Mouse (Mus musculus) monocyte, adult 2 months (primary cell): ENCODE measurements around the gene Slc38a9.
"Not testable (repeated sequence)": the region's sequence is repeated elsewhere in the genome, so short reads cannot be mapped to it uniquely, and the experiment has no call there.

Source experiments
- DNase-seq, 2 experiments: peaks; one replicate each; pipeline ENCODE4 v3.0.0; 2022; ENCODE audit warnings: low spot score in 2 of 2, low read depth in 1 of 2

Slc38a9 gene

GRCm38 (mm10) chr13:112683312-112683711, 22.8 kb downstream of the Slc38a9 start:
- no peak for DNase-seq

GRCm38 (mm10) chr13:112683970-112684369, 23.4 kb downstream of the Slc38a9 start:
- no peak for DNase-seq

GRCm38 (mm10) chr13:112686155-112686554, 25.6 kb downstream of the Slc38a9 start:
- DNase-seq: no peak

GRCm38 (mm10) chr13:112692870-112693553, 32.5 kb downstream of the Slc38a9 start:
- DNase-seq: no peak

GRCm38 (mm10) chr13:112695526-112696240, 35.1 kb downstream of the Slc38a9 start:
- DNase-seq: no peak

- DNase-seq: no peak
These were observed 40.7 kb downstream of the Slc38a9 start for GRCm38 (mm10) chr13:112701256-112701655.

GRCm38 (mm10) chr13:112706351-112706750, 45.8 kb downstream of the Slc38a9 start:
- DNase-seq: no peak

- no peak for DNase-seq
These were observed 59.7 kb downstream of the Slc38a9 start for GRCm38 (mm10) chr13:112720078-112720736.

GRCm38 (mm10) chr13:112721946-112722729, 61.6 kb downstream of the Slc38a9 start:
- DNase-seq: no peak

- not testable (repeated sequence) for DNase-seq
These were observed 63.7 kb downstream of the Slc38a9 start for GRCm38 (mm10) chr13:112724260-112724659.

- DNase-seq: no peak
These were observed 65.5 kb downstream of the Slc38a9 start for GRCm38 (mm10) chr13:112726002-112726401.

- DNase-seq: no peak
These were observed 72.8 kb downstream of the Slc38a9 start for GRCm38 (mm10) chr13:112733311-112733710.

GRCm38 (mm10) chr13:112734906-112735713, 74.6 kb downstream of the Slc38a9 start:
- DNase-seq: no peak

- no peak for DNase-seq
These were observed 75.9 kb downstream of the Slc38a9 start for GRCm38 (mm10) chr13:112736407-112736806.

- DNase-seq: no peak
These were observed 76.6 kb downstream of the Slc38a9 start for GRCm38 (mm10) chr13:112737110-112737509.

GRCm38 (mm10) chr13:112738005-112738404, 77.5 kb downstream of the Slc38a9 start:
- no peak for DNase-seq

GRCm38 (mm10) chr13:112740073-112740472, 79.5 kb downstream of the Slc38a9 start:
- DNase-seq: no peak

GRCm38 (mm10) chr13:112742076-112742830, 81.7 kb downstream of the Slc38a9 start:
- DNase-seq: no peak

- DNase-seq: no peak
These were observed 83.1 kb downstream of the Slc38a9 start for GRCm38 (mm10) chr13:112743647-112744046.
